Mouse (Mus musculus) frontal cortex, adult (tissue): ENCODE measurements around the gene Zfp385a.
"Not testable (repeated sequence)": the region's sequence is repeated elsewhere in the genome, so short reads cannot be mapped to it uniquely, and the experiment has no call there.

Experiments used
- ATAC-seq: cut with Nextera tagmentation; 2 replicates; pipeline ENCODE4 v1.9.2; 2017; ENCODE audit warnings: mild to moderate bottlenecking, moderate library complexity, mixed read lengths; ENCODE audit not compliant: low TSS enrichment

Gene Zfp385a

GRCm38 (mm10) chr15:103290843-103291242 lies 49.0 kb downstream of the Zfp385a start:
- ATAC-seq = no peak

- no peak for ATAC-seq
Observed at GRCm38 (mm10) chr15:103290417-103290816, 49.5 kb downstream of the Zfp385a start.

GRCm38 (mm10) chr15:103289600-103289999 lies 50.3 kb downstream of the Zfp385a start:
- no peak for ATAC-seq

GRCm38 (mm10) chr15:103285778-103286417 lies 54.0 kb downstream of the Zfp385a start:
- ATAC-seq = peak; percentile 43; the same call in 1 of the 2 replicates

GRCm38 (mm10) chr15:103284647-103285046 lies 55.2 kb downstream of the Zfp385a start:
- peak; percentile 42; the same call in 1 of the 2 replicates for ATAC-seq

- no peak for ATAC-seq
Observed at GRCm38 (mm10) chr15:103284066-103284465, 55.8 kb downstream of the Zfp385a start.

GRCm38 (mm10) chr15:103281465-103282205 lies 58.3 kb downstream of the Zfp385a start:
- ATAC-seq = no peak

GRCm38 (mm10) chr15:103280817-103281464 lies 59.0 kb downstream of the Zfp385a start:
- ATAC-seq = no peak

- no peak for ATAC-seq
Observed at GRCm38 (mm10) chr15:103279750-103280149, 60.1 kb downstream of the Zfp385a start.

- ATAC-seq = no peak
Observed at GRCm38 (mm10) chr15:103277949-103278348, 61.9 kb downstream of the Zfp385a start.

GRCm38 (mm10) chr15:103275943-103276342 lies 64.0 kb downstream of the Zfp385a start:
- ATAC-seq = not testable (repeated sequence)

GRCm38 (mm10) chr15:103272419-103273279 lies 67.2 kb downstream of the Zfp385a start, which contains the start of gene Copz1:
TSS of gene Copz1 (plus strand) at chr15:103272714.
- peak; percentile 100 for ATAC-seq

GRCm38 (mm10) chr15:103268903-103269302 lies 71.0 kb downstream of the Zfp385a start:
- ATAC-seq = no peak

- ATAC-seq = no peak
Observed at GRCm38 (mm10) chr15:103264794-103265193, 75.1 kb downstream of the Zfp385a start.
